Mouse (Mus musculus) liver, adult 2 months (tissue): ENCODE data around the gene Spats1. TPM values are rescaled to one million over a fixed set of nuclear protein-coding genes. Genes with fewer than 3 reads are reported as not detected.

Experiments used
- DNase-seq: peaks from one replicate; pipeline ENCODE4 v3.0.0-alpha.2; 2011; ENCODE audit warnings: low read depth, low spot score; ENCODE audit errors: extremely low read depth
- H3K27ac ChIP-seq: fragments of 200-500 bp; replicated peaks from 2 replicates; pipeline ENCODE4 v1.5.1; 2012; ENCODE audit warnings: low read depth, mild to moderate bottlenecking, control low read depth, inconsistent platforms, low read length; ENCODE audit not compliant: insufficient read depth
- H3K27me3 ChIP-seq: fragments of 200-500 bp; 2 replicates; pipeline ENCODE4 v1.6.1; 2012; ENCODE audit warnings: mild to moderate bottlenecking, moderate library complexity, low read length, inconsistent platforms; ENCODE audit not compliant: control insufficient read depth, insufficient read depth
- H3K36me3 ChIP-seq: fragments of 200-500 bp; 2 replicates; pipeline ENCODE4 v1.6.1; 2012; ENCODE audit warnings: low read length, inconsistent platforms; ENCODE audit not compliant: control insufficient read depth, insufficient read depth
- H3K4me1 ChIP-seq: fragments of 200-500 bp; 2 replicates; pipeline ENCODE4 v1.6.1; 2011; ENCODE audit warnings: low read length; ENCODE audit not compliant: control insufficient read depth, insufficient read depth
- H3K4me3 ChIP-seq: fragments of 200-500 bp; 2 replicates; pipeline ENCODE4 v1.5.1; 2011; ENCODE audit warnings: low read depth, mild to moderate bottlenecking, control low read depth, low read length, moderate library complexity; ENCODE audit not compliant: insufficient read depth
- H3K79me2 ChIP-seq: fragments of 200-500 bp; 2 replicates; pipeline ENCODE4 v1.6.1; 2012; ENCODE audit warnings: inconsistent platforms, mild to moderate bottlenecking, low read length, moderate library complexity; ENCODE audit not compliant: control insufficient read depth, insufficient read depth
- H3K9ac ChIP-seq: fragments of 200-500 bp; 2 replicates; pipeline ENCODE4 v1.6.1; 2012; ENCODE audit warnings: low read depth, mild to moderate bottlenecking, control low read depth, inconsistent platforms, low read length
- CTCF ChIP-seq: fragments of 200-500 bp; IDR thresholded peaks from 2 replicates; pipeline ENCODE4 v1.5.1; 2011; ENCODE audit warnings: low read depth, low read length, control low read depth
- POLR2A ChIP-seq: fragments of 200-500 bp; IDR thresholded peaks from 2 replicates; pipeline ENCODE4 v1.6.1; 2011; ENCODE audit warnings: low read length, control low read depth; ENCODE audit not compliant: insufficient read depth; ENCODE audit errors: extremely low read depth
- WGBS: fragments of 180-500 bp; shearing (Covaris S2); methylation state at CpG from one replicate; pipeline ENCODE4 v1.1.7; 2018; 5-methylcytosine and 5-hydroxymethylcytosine counted together
- polyA plus RNA-seq: library from polyadenylated mRNA; depleted of rRNA; stranded (reverse); fragments of >200 nt; gene quantifications from 2 replicates; pipeline ENCODE4 v1.2.3, GENCODE M21; 2012
- total RNA-seq: library from RNA; depleted of rRNA; stranded (reverse); fragments of >200 nt; gene quantifications from 2 replicates; pipeline ENCODE4 v1.2.3, GENCODE M21; 2014

The Spats1 gene
- total and polyA plus RNA-seq, 2 experiments: not detected

DNA sequence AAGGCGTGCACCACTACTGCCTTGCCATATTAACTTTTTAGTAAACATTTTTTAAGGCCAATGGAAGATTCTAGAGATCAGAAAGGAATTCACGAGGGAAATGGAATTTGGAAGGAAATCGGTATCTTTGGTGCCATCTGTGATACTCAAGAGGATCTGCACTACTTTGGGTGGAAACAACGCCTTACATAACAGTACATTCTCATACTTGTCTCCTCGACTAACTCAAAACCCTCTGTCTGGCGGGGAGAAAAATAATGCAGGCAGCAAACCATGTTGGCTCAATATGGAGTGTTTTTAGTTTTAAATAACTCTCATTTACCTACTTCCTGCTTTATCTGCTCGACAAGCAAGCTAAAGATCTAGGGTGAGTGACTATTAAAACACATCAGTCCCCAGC, 4.5 kb downstream of the Spats1 start:
- TF ChIP-seq POLR2A: no peak
- TF ChIP-seq CTCF: no peak
- DNase-seq: no peak
- Histone ChIP-seq H3K27ac (no peak overlapping the region), H3K4me3 (no peak overlapping the region), H3K27me3 (no peaks in the 10 kb centered on the region; the same call in 1 of the 2 replicates), H3K36me3 (no peaks in the 10 kb centered on the region), H3K79me2 (no peaks in the 10 kb centered on the region), H3K4me1 (no peaks in the 10 kb centered on the region), H3K9ac (no peak overlapping the region)
- 75% methylated on average over 7 of the region's 7 CpGs for WGBS

DNA sequence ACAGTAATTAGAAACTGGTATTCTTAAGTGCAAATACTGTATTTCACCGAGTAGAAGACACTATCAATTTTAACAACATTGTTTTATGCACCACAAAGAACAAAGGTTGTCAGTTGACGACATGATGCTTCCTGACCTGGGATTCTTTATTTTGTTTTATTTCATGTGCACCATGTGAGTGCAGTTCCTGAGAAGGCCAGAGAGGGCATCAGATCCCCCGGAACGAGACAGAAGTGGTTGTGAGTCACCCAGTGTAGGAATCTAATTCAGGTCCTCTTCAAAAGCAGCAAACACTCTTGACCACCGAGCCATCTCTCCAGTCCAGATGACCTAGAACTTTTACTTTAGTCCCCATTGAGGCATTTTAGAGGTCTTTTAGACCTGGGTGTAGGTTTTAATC, 6.9 kb downstream of the Spats1 start:
- Histone ChIP-seq H3K36me3 (no peaks in the 10 kb centered on the region), H3K4me3 (no peak overlapping the region), H3K9ac (no peak overlapping the region), H3K27ac (no peak overlapping the region), H3K4me1 (no peaks in the 10 kb centered on the region), H3K79me2 (no peaks in the 10 kb centered on the region), H3K27me3 (peaks cover 3% of the 10 kb centered on the region; the same call in 1 of the 2 replicates)
- TF ChIP-seq POLR2A (no peak), CTCF (no peak)
- DNase-seq: no peak
- 85% methylated on average over 5 of the region's 5 CpGs for WGBS

- Histone ChIP-seq H3K4me3 (no peak overlapping the region), H3K27me3 (peaks cover 3% of the 10 kb centered on the region; the same call in 1 of the 2 replicates), H3K79me2 (no peaks in the 10 kb centered on the region), H3K36me3 (no peaks in the 10 kb centered on the region), H3K9ac (no peak overlapping the region), H3K27ac (no peak overlapping the region), H3K4me1 (no peaks in the 10 kb centered on the region)
- WGBS: 66% methylated on average over 2 of the region's 2 CpGs
- no peak for TF ChIP-seq POLR2A
- TF ChIP-seq CTCF: no peak
- no peak for DNase-seq
Measured at GRCm38 (mm10) chr17:45466701-45467100, 8.5 kb downstream of the Spats1 start.

DNA sequence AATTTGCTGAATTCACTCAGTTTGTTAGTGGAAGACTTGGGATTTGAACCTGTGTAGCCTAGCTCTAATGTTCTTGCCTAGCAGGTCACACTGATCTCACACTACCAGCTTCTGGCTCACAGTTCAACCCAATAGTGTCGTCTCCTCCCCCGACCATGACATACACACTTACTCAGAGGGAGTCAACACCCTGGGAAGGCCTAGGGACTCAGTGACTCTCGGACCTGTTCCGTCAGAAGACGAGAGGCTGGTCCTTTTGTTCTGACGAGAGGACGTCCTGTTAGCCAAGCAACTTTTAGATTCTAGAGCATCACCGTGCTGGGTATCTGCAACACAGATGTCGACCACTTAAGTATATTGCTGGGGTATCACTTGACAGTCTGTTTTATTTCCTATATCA, 11.0 kb downstream of the Spats1 start:
- TF ChIP-seq CTCF (no peak), POLR2A (no peak)
- H3K27me3 ChIP-seq: peaks cover 3% of the 10 kb centered on the region; the same call in 1 of the 2 replicates
- 87% methylated on average over 9 of the region's 9 CpGs for WGBS
- H3K4me1 ChIP-seq: no peaks in the 10 kb centered on the region
- no peak overlapping the region for H3K9ac ChIP-seq
- no peaks in the 10 kb centered on the region for H3K79me2 ChIP-seq
- no peak overlapping the region for H3K4me3 ChIP-seq
- no peak for DNase-seq
- H3K27ac ChIP-seq: no peak overlapping the region
- no peaks in the 10 kb centered on the region for H3K36me3 ChIP-seq

DNA sequence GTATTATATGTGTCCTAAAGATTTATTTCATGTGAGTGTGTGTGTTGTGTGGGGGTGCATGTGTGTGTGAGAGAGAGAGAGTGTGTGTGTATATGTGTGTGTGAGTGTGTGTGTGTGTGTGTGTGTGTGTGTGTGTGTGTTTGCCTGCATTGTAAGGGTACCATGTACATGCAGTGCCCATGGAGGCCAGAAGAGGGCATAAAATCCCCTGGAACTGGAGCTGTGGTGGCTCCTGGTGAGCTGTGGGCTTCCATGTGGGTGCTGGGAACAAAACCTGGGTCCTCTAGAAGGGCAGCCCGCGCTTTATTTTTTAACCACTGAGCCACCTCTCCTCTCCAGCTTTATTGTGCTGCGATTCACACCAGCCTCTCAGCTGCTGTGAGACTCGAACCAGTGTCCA, 12.7 kb downstream of the Spats1 start:
- WGBS: 94% methylated on average over 4 of the region's 4 CpGs

DNA sequence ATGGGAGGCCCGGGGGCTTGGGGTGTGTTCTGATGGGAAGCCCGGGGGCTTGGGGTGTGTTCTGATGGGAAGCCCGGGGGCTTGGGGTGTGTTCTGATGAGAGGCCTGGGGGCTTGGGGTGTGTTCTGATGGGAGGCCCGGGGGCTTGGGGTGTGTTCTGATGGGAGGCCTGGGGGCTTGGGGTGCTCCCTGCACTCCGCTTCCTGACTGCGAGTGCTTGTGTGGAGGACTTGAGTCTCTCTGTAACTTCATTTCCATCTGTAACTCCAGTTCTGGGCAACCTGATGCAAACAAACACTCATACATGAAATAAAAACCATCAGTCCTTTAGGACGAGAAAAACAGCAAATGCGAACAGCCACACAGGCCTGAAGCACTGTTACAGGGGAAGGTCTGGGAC, 16.2 kb downstream of the Spats1 start:
- Histone ChIP-seq H3K36me3 (no peaks in the 10 kb centered on the region), H3K4me1 (no peaks in the 10 kb centered on the region), H3K9ac (no peak overlapping the region), H3K4me3 (no peak overlapping the region), H3K27ac (no peak overlapping the region), H3K79me2 (no peaks in the 10 kb centered on the region), H3K27me3 (no peaks in the 10 kb centered on the region)
- TF ChIP-seq POLR2A: no peak
- TF ChIP-seq CTCF: no peak
- 89% methylated on average over 8 of the region's 8 CpGs for WGBS
- DNase-seq: no peak

More for the DNA sequence above, 12.7 kb downstream of the Spats1 start:
- no peak for TF ChIP-seq CTCF
- Histone ChIP-seq H3K9ac (no peak overlapping the region), H3K4me1 (no peaks in the 10 kb centered on the region), H3K27me3 (0 out of 2 replicates have a peak, but pooled peaks cover 3% of the 10 kb centered on the region), H3K4me3 (no peak overlapping the region), H3K79me2 (no peaks in the 10 kb centered on the region), H3K27ac (no peak overlapping the region), H3K36me3 (no peaks in the 10 kb centered on the region)
- DNase-seq: no peak
